Mouse (Mus musculus): ENCODE measurements around the gene Olfr606.
"Not testable (repeated sequence)": the region's sequence is repeated elsewhere in the genome, so short reads cannot be mapped to it uniquely, and the experiment has no call there.

Olfr606 gene

DNA sequence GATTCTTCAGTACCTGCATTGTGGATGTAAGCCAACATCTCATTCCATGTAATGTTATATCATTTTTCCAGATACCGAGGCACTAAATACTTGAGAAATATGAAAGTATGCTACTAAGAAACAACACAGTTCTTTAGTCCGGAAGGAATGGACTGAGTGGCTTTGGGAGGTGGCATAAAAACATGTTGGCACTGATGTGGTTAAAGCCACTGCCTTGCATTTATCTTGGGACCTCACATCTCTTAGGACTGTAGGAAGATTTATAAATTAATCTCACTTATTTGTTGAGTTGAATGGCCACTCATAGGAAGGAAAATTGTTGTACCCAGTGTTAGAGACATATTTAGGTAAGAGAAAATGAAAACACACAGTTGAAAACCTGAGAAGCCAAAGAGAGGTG lies at the start of gene Olfr606:
Gene Olfr606 (plus strand): TSS at position 301 of the 400 bp plus-strand sequence.
- DNase-seq = no peak

DNA sequence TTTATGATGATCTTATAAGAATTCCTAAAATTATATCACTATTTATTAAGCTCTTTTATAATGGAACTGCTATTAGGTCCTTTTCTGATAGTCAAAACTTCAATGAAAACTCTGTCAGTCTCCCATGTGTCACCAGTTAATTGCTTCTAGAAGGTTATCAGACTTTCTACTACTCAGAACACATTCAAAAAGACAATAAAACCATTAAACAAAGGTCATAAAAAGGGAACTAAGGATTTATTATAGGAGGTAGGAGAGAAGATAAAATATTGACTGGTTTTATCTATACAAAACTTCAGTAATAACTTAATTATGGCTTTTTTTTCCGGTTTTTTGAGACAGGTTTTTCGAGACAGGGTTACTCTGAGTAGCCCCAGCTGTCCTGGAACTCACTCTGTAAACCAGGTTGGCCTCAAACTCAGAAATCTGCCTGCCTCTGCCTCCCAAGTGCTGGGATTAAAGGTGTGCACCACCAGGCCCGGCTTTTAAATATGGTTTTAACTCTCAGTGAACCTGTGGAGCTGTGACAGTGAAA lies 42.3 kb upstream of the Olfr606 start:
- DNase-seq = not testable (repeated sequence)

DNA sequence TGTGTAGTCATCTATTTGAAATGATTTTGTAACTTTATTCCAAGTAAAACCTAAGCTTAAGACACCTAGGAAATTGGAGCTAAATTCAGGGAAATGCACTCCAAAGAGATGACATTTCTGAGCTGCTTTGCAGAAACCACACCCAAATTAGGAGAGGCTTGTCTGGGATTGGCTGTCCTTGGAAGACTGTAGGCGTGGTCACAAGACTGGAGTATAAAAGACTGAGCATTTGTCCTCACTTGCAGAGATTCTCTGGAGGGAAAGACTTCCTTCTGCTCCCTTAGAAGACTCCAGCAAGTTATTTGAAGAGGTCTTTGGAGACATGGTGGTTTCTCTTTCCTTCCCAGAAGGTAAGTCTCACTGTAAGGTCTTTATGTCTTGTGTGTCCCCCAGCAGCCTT lies 34.1 kb upstream of the Olfr606 start, which contains the start of gene Usp17lc:
Gene Usp17lc (plus strand): TSS at position 301 of the 400 bp plus-strand sequence.
- DNase-seq = not testable (repeated sequence)

DNA sequence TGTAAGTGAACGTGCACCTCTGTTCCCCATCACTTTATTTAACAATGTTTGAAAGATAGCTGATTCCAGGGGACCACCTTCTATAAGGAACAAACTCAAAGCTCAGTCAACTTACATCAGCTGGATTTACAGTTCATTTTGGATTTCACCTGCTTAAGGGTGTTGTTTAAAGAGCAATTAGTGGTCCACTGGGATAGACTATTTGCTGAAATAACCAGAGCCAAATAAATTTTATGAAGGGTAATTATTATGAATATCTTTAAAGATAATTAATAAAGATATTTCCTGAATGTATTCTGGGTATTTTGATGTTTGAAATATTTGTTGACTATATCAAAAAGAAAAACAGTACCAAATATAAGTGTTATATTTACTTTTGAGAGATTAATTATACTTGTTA lies 3.5 kb upstream of the Olfr606 start, which contains the start of gene Olfr605:
Gene Olfr605 (minus strand): TSS at position 101 of the 400 bp plus-strand sequence.
- no peak for DNase-seq

DNA sequence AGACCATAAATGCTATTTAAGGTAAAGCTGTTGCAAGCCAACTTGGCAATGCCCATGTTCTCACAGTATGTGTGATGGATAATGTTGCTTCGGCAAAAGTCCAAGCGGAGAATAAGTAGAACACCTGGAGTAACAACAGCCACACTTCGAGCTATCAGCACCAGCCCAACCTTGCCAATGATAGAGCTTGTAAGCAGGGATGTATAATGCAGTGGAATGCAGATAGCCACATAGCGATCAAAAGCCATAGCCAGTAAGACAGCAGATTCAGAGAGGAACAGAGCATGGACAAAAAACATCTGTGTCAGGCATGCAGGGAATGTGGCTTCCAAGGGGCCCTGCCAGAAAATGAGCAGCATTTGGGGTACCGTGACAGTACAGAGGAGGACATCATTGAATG lies 11.7 kb downstream of the Olfr606 start:
- no peak for DNase-seq

DNA sequence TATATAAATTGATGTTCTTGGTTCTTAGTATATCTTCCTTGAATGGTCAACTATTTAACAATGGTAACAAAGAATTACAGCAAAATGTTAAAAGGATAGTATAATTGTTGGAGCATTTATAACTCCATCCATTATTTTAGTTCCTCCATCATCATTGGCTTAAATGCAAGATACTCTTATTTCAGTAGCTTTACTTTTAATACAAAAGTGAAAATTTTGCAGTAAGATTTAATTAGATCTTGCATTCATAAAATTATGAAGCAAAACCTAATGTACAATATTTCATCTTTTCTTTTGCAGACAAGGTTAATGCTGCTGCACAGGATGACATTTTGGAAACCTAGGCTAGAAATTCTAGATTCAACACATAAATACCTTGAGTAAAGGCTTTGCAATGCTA lies 20.7 kb downstream of the Olfr606 start, which contains the start of gene Olfr608:
Gene Olfr608 (plus strand): TSS at position 301 of the 400 bp plus-strand sequence.
- DNase-seq = no peak

DNA sequence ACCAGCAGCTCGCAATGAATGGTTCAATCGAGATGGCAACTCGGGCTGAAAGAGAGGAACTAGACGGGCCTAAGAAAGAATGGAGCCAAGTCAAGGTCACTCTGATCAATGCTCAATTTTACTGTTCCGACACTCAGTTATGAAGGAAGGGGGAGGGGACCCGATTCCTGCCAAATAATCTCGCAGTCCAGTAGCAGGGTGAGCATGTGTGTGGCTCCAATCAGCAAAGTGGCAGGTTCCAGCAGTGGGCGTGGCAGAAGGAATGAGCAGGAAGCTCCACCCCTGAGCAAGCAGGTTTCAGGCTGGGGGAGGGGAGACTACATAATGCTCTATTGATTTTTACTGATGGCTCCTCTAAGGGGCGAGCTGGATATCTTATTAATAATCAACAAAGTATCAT lies 28.3 kb downstream of the Olfr606 start:
- not testable (repeated sequence) for DNase-seq

DNA sequence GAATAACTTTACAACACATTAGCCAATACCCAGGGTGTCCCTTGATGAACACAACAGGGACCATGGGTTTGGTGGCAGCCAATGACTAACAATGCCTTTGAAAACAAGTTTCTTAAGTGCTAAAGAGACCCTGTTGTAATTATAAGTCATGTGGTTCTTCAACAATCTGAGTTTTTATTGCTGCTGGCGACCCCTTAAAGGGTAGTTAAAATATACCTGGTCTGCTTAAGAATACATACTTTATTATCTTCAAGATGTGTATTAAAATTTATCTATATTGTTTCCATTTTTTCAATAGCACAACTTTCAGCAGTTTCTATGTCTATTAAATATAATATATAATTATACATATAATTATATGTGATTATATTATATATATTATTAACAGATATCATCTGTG lies 49.1 kb downstream of the Olfr606 start, which contains the start of gene Olfr609:
Gene Olfr609 (minus strand): TSS at position 101 of the 400 bp plus-strand sequence.
- DNase-seq = no peak
